In genomic region chr13:99344599-99345575, GRCm38 (mm10) we compare ENCODE assay signal across 8 mouse cellular contexts. TPM values are rescaled to one million over a fixed set of nuclear protein-coding genes. Genes with fewer than 3 reads are reported as not detected.
DNase-seq lines count a peak whose midpoint lies in the region; ATAC-seq and TF ChIP-seq lines count a peak whose summit lies in the region.

TSS of gene Ptcd2 (minus strand) at chr13:99344705.
TSS of gene Mrps27 (plus strand) at chr13:99344786.

- H3K36me3 ChIP-seq in hindbrain, postnatal 0 days (ENCODE audit: insufficient read depth, low read length), result peaks cover 23% of the 10 kb centered on the region

- TF ChIP-seq CTCF in gastrocnemius, adult 2 months (IDR thresholded peaks at IDR 0.05), result no peak
- no peak for TF ChIP-seq CTCF in hindbrain, postnatal 0 days (IDR thresholded peaks at IDR 0.05; ENCODE audit: low read depth)
- TF ChIP-seq CTCF in left cerebral cortex, adult 2 months (IDR thresholded peaks at IDR 0.05), result no peak

- H3K9me3 ChIP-seq in hindbrain, postnatal 0 days (ENCODE audit: low read length), result no peaks in the 10 kb centered on the region

- intact Hi-C loops in gastrocnemius, adult 2 months (cut with DNase I), result loop anchor here (10.0 kb wide), 1 partner anchor 660 kb away; no protein-coding TSS in a partner anchor
- intact Hi-C loops in left cerebral cortex, adult 2 months (cut with DNase I), result no loop called here

- 4% methylated on average over 39 of the region's 39 CpGs for WGBS in hindbrain, postnatal 0 days

- peaks cover 4% of the 10 kb centered on the region for H3K4me1 ChIP-seq in hindbrain, postnatal 0 days (ENCODE audit: insufficient read depth, low read length)

- H3K27ac ChIP-seq in gastrocnemius, adult 2 months, result peak within 1 kb of the TSS; percentile 94
- H3K27ac ChIP-seq in hindbrain, postnatal 0 days, result peak within 1 kb of the TSS; percentile 92
- H3K27ac ChIP-seq in left cerebral cortex, adult 2 months, result peak within 1 kb of the TSS; percentile 92

- H3K9ac ChIP-seq in hindbrain, postnatal 0 days (replicated peaks; ENCODE audit: low read length), result peak within 1 kb of the TSS; percentile 89

- no peaks in the 10 kb centered on the region for H3K27me3 ChIP-seq in hindbrain, postnatal 0 days (ENCODE audit: insufficient read depth, low read length)

- peak; percentile 100 for ATAC-seq in common myeloid progenitor, adult 5-6 weeks (replicated peaks; ENCODE audit: low read depth, poor library complexity, severe bottlenecking)
- ATAC-seq in hindbrain, postnatal 0 days, result peak; percentile 99
- ATAC-seq in megakaryocyte, adult 5-6 weeks (ENCODE audit: poor library complexity, severe bottlenecking), result peak; percentile 100

- peak; percentile 97 for DNase-seq in ZHBTc4 (ENCODE audit: low read depth, low spot score)
- DNase-seq in gastrocnemius, adult 2 months, result peak; percentile 99
- peak; percentile 97 for DNase-seq in hindbrain, postnatal 0 days (ENCODE audit: low spot score)
- DNase-seq in left cerebral cortex, adult 2 months (ENCODE audit: extremely low spot score in 1 of 2, low spot score in 2 of 2), result peak; percentile 99 to 100
- DNase-seq in right cerebral cortex, adult 2 months (ENCODE audit: low spot score in 2 of 2), result peak; percentile 99 to 100
- peak; percentile 97 for DNase-seq in urinary bladder, postnatal 14 days (ENCODE audit: low spot score)

- peak within 1 kb of the TSS; percentile 80 for H3K4me2 ChIP-seq in hindbrain, postnatal 0 days (ENCODE audit: low read depth, low read length)

- H3K4me3 ChIP-seq in gastrocnemius, adult 2 months, result peak within 1 kb of the TSS; percentile 74
- H3K4me3 ChIP-seq in hindbrain, postnatal 0 days (ENCODE audit: low read length), result peak within 1 kb of the TSS; percentile 91
- peak within 1 kb of the TSS; percentile 95 for H3K4me3 ChIP-seq in left cerebral cortex, adult 2 months

RNA-seq across cellular contexts. Expression of gene Ptcd2, which starts in this region (rescaled TPM):
- total RNA-seq in common myeloid progenitor, adult 5-6 weeks (2017), result 60.5 and 64.4 TPM in 2 replicates
- 10 to 100 TPM; 20.1 to 35.5 TPM for total RNA-seq in gastrocnemius, adult 2 months (2021)
- total RNA-seq in hindbrain, postnatal 0 days (2014; rRNA removed), result 29.3 and 38.2 TPM in 2 replicates
- polyA plus RNA-seq in hindbrain, postnatal 0 days (2015; fragmentation: Nextera tagmentation; extraction: Ambion mirVana), result 51.2 and 52.8 TPM in 2 replicates
- total RNA-seq in left cerebral cortex, adult 2 months (2021), result 10 to 100 TPM; 33.3 to 34.5 TPM
- total RNA-seq in megakaryocyte, adult 5-6 weeks (2015), result 36.4 and 46.1 TPM in 2 replicates
- total RNA-seq in megakaryocyte, adult 5-6 weeks (2017), result 52.1 and 53.7 TPM in 2 replicates

RNA-seq across cellular contexts. Expression of gene Mrps27, which starts in this region (rescaled TPM):
- total RNA-seq in common myeloid progenitor, adult 5-6 weeks (2017), result 28.6 and 35.0 TPM in 2 replicates
- 10 to 100 TPM; 24.0 to 32.9 TPM for total RNA-seq in gastrocnemius, adult 2 months (2021)
- 16.2 and 17.5 TPM in 2 replicates for total RNA-seq in hindbrain, postnatal 0 days (2014; rRNA removed)
- polyA plus RNA-seq in hindbrain, postnatal 0 days (2015; fragmentation: Nextera tagmentation; extraction: Ambion mirVana), result 41.3 and 41.7 TPM in 2 replicates
- total RNA-seq in left cerebral cortex, adult 2 months (2021), result 10 to 100 TPM; 25.1 to 28.3 TPM
- total RNA-seq in megakaryocyte, adult 5-6 weeks (2015), result 7.9 and 8.6 TPM in 2 replicates
- 6.2 and 11.4 TPM in 2 replicates for total RNA-seq in megakaryocyte, adult 5-6 weeks (2017)

Comparison
In these comparisons a context has a peak if more than half of its experiments do, and no peak if none do; other contexts are left out.
1. Peak in every context shown above with its lines: DNase-seq, ATAC-seq, H3K4me3 ChIP-seq and H3K27ac ChIP-seq.